Mouse (Mus musculus): Measurements from ENCODE around the gene Adgrf1.
"Not testable (repeated sequence)": the region's sequence is repeated elsewhere in the genome, so short reads cannot be mapped to it uniquely, and the experiment has no call there.

Gene Adgrf1

GRCm38 (mm10) chr17:43265944-43266343 lies 4.2 kb upstream of the Adgrf1 start:
- DNase-seq (ENCODE audit: extremely low read depth, insufficient read length, low spot score), result no peak

GRCm38 (mm10) chr17:43266636-43267035 lies 3.5 kb upstream of the Adgrf1 start:
- DNase-seq (ENCODE audit: extremely low read depth, insufficient read length, low spot score), result no peak

DNA sequence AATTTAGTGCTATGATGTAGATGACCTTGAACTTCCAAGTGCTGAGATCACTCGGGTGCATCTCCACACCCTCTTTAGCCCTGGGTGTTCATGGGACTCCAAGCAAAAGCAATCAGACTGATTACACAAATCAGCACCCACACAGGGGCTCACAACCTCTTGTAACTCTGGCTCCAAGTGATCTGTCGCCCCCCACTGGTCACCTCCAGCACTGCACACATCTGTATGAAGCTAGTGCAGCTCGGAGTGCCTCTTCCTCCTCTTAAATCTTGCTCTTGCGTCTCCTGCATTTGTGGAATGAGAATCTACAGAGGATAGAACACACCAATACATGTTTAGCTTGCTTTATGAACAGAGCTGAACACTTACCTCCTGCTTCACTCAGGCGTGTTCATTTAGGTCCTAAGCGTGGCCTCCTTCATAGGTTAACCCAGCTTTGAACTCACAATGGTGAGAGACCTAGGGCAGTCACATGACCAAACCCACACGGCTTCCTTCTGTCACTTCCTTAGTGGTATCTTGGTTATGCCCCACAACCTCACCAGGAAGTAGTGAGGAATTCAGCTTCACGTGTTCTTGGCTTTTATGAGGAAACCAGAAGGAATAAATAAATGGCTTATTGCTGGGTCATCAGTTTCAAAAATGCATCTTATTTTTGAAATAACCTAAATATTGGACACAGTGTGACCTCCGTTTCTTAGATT lies 2.9 kb upstream of the Adgrf1 start:
- no peak for DNase-seq (ENCODE audit: extremely low read depth, insufficient read length, low spot score)

- DNase-seq (ENCODE audit: extremely low read depth, insufficient read length, low spot score), result no peak
These were observed 6.1 kb downstream of the Adgrf1 start for GRCm38 (mm10) chr17:43276220-43276619.

DNA sequence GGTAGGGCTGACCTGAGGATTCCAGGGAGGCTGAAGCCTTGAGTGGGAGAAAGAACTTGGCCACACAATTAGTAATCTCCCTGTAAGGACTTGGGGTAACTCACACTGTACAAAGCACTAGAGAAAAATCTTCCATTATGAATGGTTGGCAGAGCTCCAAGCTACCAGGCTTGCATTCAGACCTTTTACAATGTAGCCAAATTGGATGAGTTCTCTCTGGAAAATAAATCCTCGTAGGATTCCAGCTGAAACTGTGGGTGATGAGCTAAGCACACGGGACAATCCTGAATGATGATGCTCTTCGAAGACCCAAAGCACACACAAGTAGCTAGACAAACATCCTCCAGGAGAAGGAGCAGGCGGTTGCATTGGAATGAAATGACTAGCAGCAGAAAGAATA lies 7.1 kb downstream of the Adgrf1 start:
- DNase-seq (ENCODE audit: extremely low read depth, insufficient read length, low spot score), result no peak

DNA sequence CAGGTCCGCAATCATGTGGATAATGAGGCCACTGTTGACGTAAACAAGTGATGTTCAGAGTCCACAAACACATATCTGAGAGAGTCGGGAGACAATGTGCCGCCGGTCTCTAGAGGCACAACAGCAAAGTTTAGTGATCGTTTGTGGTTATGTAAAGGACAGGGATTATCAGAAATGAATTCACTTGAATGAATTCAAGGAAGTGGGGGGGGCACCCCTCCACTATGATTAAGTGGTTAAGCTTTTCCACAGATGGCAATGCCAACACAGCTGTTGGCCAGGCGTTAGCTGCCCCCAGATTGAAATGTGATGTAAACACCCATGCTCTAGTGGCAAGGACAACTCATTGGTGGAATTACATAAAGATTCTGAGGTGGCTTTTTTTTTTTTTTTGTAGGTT lies 9.5 kb downstream of the Adgrf1 start:
- DNase-seq (ENCODE audit: extremely low read depth, insufficient read length, low spot score), result no peak

DNA sequence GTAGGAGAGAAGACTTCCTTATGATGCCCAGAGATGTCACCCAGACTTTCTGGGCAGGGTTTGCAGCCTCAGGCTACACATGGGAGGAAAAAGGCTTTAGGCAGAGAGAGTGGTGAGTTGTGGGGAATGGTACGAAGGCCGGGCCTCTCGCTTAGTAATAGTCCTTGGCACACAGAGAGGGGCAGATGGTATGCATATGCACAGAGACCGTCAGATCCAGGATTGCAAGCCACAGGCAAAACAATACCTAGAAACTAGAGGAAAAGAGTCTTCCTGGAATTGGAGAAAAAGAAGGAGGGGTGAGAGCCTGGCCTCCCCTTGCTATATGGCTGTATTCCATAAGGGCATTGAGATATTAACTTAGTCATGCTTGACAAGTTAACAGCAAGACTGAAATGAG lies 12.2 kb downstream of the Adgrf1 start:
- DNase-seq (ENCODE audit: extremely low read depth, insufficient read length, low spot score), result no peak

DNA sequence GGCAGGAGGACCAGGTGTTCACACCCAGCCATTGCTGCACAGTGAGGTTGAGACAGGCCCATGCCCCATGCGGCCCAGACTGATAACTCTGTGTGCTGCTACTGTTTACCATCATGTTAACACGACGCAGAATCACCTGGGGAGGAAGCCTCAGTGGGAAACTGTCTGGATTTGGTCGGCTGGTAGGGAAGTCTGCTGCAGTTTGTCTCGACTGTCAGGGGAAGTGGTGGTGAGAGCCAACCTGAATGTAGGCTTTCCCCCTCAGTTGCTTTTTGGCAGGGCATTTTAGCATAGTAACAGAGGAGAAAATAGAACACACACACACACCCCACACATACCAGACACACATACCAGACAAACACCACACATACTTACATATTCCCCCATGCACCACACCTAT lies 12.7 kb downstream of the Adgrf1 start:
- no peak for DNase-seq (ENCODE audit: extremely low read depth, insufficient read length, low spot score)

DNA sequence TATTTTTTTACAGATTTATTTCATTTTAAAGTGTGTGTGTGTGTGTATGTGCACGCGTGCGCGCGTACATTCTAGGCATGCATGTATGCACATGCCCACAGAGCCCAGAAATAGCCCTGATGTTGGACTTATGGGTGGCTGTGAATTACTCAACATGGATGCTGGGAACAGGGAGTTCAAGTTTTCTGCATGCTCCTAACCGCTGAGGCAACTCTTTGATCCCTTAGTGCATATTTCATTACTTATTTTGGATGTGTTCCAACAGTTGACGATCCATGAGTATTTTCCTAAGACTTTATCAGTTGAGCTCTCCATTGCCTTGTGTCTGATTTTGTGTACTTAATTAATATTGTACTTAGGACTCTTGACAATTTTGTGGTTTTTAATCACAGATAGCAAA lies 29.4 kb downstream of the Adgrf1 start:
- DNase-seq (ENCODE audit: extremely low read depth, insufficient read length, low spot score), result no peak

GRCm38 (mm10) chr17:43325986-43326671 lies 56.0 kb downstream of the Adgrf1 start:
- no peak for DNase-seq (ENCODE audit: extremely low read depth, insufficient read length, low spot score)

DNA sequence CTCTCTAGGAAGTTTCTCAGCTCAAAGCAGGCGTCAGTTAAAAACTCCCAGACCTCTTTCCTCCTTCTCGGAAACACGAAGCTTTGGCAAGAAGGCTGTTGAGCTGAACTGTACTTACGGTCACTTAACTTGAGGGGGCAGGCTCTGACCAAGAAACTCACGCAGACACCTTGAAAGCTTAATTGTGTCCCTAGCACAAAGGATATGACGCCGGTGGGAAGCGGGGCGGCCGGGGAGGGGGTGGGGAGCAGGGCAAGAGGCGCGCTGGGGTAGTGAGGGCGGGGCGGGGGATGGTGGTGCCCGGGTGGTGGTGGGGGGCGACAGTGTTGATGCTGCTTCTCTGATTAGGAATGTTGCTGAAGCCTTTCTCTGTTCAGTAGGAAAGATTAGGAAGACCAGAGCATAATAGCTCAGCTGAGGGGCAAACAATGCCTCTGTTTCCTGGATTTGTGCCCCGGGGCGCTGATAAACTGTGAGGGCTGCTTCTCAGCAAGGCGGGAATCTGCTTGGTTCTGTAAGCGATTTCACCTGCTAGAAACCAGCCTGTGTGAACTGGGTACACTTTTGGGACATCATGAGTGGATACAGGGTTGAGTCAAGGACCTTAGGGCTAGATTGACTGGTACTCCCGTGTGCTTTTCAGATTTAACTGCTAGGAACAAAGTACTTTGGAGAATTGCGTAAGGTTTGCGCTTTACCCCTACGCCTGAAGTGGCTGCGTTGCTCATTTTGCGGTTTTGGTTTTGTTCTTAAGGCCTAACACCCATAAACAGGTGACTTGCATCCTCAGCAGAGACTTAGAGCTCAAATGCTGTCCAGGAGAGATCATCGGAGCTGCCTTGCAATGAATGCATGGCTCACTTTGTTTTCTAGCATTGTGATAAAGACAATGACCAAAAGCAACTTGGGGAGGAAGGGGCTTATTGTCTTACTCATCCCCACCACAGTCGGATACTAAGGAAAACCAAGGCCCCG lies 56.9 kb downstream of the Adgrf1 start:
- DNase-seq (ENCODE audit: extremely low read depth, insufficient read length, low spot score), result peak; percentile 3

DNA sequence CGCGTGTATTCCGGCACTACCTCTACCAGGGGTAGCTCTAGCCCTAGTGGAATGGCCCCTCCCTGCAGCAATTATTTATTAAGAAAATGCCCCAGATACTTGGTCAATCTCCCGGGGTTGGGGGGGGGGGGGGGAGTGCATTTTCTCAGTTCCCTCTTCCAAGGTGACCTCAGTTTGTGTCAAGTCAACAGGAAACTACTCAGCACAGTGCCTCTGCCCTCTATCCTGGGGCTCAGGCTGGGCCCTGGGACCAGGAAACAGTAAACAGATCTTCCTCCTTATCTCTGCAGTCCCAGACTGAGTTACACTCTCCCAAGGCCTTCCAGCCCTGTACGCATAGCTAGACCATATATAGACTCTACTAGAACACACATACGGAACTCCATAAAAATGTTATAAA lies 57.7 kb downstream of the Adgrf1 start:
- DNase-seq (ENCODE audit: extremely low read depth, insufficient read length, low spot score), result no peak

DNA sequence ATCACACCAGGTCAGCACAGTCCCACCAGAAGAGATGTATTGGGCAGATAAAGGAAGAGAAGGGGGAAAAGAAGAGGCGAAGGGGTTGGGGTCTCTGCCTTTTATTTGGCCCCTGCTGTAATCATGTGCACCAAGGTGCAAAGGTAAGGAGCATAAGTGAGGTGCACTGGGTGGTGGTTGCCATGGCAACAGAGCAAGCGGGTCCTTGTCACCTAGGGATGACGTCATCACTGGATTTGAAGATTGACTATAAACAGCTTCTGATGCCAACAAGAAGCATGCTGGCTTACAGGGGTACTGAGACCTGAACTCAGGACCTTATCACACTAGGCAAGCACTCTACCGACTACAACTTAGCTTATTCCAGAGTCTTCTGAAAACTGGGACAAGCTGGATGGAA lies 59.1 kb downstream of the Adgrf1 start:
- no peak for DNase-seq (ENCODE audit: extremely low read depth, insufficient read length, low spot score)

DNA sequence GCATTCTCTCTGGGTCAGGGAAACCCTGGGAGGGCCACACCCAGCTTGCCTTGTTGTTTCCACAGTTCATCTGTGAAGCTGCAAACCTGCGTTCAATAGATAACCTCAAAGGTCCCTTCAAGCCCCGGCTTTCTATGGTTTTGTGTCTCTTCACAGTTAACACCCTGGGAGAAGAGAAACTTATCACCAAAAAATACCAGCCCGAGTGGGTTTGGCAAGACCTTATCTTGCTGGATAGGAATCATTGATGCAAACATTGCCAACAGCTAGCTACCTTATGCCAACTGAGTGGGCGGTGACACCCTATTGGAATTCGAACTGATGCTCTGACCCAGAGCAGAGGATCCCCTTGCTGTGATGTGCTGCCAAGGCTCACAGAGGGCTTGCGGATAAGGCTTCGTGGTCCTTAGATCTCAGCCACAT lies 59.6 kb downstream of the Adgrf1 start:
- DNase-seq (ENCODE audit: extremely low read depth, insufficient read length, low spot score), result no peak

GRCm38 (mm10) chr17:43332686-43333085 lies 62.6 kb downstream of the Adgrf1 start:
- DNase-seq (ENCODE audit: extremely low read depth, insufficient read length, low spot score), result no peak

- DNase-seq (ENCODE audit: extremely low read depth, insufficient read length, low spot score), result no peak
These were observed 63.9 kb downstream of the Adgrf1 start for GRCm38 (mm10) chr17:43334074-43334473.

DNA sequence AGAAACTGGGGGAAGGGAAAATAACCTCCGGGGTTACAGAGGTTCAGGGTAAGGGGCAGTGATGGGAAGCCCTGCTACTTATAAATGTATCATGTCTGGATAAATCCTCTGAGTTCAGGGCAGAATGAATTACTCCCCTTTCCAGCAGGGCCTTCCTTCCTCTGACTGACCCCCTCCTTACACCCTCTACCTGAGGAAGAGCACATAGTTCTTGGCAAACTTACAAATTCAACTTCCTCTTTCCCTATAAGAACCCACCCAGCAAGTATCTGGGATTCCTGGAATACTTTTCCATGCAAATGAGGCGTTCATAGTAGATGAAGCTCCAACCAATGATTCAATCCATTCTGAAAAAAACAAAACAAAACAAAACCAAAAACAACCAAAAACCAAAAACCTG lies 67.5 kb downstream of the Adgrf1 start:
- no peak for DNase-seq (ENCODE audit: extremely low read depth, insufficient read length, low spot score)

DNA sequence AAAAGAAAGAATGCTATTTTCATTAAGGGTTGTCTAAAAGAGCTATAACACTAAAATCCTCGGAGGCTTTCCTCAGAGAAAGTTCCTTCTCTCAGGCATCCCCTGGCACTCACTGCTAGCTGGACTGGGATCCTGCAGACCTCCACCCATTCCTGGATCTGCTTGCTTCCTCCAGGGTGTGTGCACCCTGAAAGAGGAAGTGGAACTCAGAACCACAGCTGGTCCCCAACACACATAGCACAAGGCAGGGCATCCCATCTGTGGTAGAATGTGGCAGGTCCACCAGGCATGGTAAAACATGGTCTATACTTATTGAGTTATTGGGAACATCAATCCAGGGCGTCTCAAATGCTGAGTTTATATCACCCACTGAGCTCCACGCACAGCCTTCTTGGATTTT lies 68.2 kb downstream of the Adgrf1 start:
- DNase-seq (ENCODE audit: extremely low read depth, insufficient read length, low spot score), result no peak

DNA sequence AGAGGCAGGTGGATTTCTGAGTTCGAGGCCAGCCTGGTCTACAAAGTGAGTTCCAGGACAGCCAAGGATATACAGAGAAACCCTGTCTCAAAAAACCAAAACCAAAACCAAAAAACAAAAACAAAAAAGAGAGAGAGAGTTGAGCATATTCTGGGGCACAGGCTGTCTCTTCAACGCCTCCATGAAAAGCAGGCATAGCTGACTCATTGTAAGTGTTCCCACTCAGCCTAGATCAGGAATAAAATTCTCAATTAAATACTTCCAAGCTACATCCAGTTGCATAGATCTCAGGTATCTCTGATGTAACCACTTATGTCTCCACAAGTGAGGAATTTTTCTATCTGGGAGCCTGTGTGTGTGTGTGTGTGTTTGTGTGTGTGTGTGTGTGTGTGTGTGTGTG lies 76.4 kb downstream of the Adgrf1 start:
- not testable (repeated sequence) for DNase-seq (ENCODE audit: extremely low read depth, insufficient read length, low spot score)

GRCm38 (mm10) chr17:43357902-43358539 lies 87.9 kb downstream of the Adgrf1 start:
- DNase-seq (ENCODE audit: extremely low read depth, insufficient read length, low spot score), result no peak

Data from 3134 (cell line).